Mouse (Mus musculus) ES-Bruce4 (cell line): ENCODE data around the gene Bsx.

Source experiments
- CTCF ChIP-seq: IDR thresholded peaks from one replicate; pipeline ENCODE4 v1.8.1; 2011; ENCODE audit warnings: low read depth, low read length
- POLR2A ChIP-seq: IDR thresholded peaks from one replicate; pipeline ENCODE4 v1.8.1; 2011; ENCODE audit warnings: low read length; ENCODE audit not compliant: insufficient read depth

DNA sequence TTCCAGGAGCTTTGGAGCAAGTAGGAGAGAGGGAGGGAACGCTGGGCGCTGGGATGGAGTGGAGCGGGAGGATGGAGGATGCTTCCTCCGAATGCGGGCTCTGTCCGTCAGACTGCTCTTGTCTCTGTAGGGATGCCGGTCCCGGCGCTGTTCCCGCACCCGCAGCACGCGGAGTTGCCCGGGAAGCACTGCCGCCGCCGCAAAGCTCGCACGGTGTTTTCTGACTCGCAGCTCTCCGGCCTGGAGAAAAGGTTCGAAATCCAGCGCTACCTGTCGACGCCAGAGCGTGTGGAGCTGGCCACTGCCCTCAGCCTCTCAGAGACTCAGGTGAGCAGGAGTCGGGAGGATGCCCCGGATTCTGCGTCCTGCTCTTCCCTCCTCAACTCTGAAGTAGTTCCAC is 2.2 kb downstream of the Bsx start:
- TF ChIP-seq POLR2A (no peak), CTCF (no peak)
